Mouse (Mus musculus) ovary, postnatal 36 days (tissue): ENCODE data around the gene Rap2a.

Source experiments
- DNase-seq: peaks from one replicate; pipeline ENCODE4 v3.0.0; 2022; ENCODE audit warnings: low spot score, mixed read lengths

Rap2a gene

DNA sequence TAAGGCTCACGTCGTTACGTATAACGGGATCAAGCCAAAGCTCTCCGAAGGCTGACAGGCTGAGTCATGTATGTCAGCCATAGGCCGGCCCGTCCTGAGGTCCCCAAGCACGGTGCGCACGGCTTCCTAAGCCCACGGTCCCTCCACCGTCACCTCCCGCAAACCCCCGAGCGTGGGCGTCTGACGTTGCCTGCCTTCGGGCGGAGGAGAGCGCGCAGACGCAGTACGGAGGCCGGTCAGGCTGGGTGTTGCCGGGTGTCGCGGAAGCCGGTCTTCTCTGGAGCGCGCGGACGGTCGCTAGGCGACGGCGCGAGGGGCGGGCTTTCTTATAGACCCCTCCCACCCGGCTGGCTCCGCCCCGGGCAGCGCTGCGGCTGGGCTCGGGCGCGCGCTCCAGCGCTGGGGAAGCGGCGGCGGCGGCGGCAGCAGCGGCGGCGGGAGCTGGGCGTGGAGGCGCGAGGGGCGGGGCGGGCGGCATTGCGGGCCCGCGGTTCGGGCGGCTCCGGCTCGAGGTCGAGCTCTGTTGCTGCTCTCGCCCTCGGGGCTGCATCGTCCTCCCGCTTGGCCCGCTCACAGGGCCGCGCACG lies at the start of gene Rap2a:
TSS of gene Rap2a (plus strand) at position 463 of the 587 bp plus-strand sequence.
- DNase-seq = peak; percentile 96

DNA sequence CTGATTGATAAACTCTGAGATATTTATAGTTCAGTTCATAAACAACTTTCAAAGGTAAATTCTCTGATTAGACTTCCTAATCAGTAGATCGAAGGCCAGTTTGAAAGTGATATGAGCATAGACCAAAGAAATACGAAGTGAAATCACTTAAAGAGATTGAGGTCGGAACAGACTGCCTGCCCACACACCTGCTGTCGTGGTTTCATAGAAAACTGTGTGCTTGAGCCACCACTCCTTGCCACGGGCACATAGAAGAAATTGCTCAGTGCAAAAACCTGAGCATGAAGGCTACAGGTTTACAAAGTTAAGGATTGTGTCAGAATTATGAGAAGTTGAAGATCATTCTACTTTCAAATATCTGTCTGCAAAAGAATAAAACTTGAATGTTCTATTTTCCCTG lies 49.7 kb upstream of the Rap2a start:
- DNase-seq = no peak

DNA sequence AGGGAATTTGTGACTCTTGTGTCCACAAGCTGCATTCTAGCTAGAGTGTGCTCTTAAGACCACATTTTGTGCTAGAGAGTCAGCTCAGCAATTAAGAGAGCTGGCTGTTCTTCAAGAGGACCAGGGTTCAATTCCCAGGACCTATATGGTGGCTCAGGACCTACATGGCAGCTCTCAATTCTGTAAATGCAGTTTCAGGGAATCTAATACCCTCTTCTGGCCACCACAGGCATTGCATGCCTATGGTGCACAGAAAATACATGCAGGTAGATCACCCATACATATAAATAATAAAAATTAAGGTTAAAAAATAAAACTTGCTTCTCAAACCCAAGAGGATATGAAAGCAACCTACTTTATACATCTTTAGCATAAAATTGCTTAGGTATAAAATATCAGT lies 45.5 kb upstream of the Rap2a start:
- no peak for DNase-seq

DNA sequence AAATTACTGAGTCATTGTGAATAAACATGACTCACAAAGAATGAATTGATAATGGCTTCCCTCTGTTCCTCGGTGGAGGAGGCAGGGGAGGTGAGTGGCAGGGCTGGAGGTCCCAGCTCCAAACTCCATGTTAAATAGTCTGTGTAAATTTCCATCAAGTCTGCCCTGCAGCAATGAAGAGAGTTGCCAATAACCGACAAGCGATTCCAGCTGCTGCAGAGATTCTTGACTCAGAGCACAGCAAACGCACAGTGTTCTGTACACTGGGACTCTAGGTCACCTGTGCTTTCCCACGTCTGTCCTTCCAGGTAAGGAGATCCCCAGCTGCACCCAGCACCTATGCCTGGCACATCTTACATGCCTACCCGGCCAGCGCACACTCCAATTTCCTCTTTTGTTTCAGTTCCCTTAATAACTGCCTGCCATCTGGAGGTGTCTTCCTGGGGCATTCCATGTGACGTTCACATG lies 44.3 kb upstream of the Rap2a start:
- no peak for DNase-seq

DNA sequence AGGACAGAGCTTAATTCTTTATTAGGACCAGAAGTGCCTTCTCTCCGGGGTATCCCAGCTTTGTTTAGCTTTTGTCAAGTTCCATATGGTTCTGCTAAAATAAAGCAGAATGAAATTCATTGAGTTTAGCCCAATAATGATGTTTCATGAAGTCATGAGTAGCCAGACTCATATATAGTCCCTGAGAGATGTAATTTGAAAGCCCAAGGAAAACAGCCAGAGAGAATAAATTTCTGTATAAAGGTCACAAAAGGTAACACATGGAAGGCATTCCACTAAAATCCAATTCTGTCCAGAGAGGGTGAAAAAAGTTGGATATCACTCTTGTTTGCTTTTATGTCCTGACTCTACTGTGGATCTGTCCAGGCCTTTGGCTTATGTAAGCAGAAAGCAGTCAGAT lies 43.4 kb upstream of the Rap2a start:
- no peak for DNase-seq

DNA sequence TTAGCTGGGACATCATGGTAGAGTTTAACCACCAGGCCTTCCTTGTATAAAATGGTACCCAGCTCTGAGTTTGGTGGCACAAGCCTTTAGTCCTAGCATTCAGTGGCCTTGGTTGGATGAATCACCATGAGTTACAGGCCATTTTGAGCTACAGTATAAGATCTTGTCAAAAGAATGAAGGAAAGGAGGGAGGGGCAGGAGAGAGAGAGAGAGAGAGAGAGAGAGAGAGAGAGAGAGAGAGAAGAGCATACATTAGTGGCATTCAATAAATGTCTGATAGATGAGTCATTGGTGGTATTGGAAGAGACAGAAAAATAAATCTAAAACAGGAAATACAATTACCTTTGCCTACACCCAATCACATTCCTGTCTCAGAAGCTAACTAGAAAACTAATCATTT lies 37.5 kb upstream of the Rap2a start:
- no peak for DNase-seq

DNA sequence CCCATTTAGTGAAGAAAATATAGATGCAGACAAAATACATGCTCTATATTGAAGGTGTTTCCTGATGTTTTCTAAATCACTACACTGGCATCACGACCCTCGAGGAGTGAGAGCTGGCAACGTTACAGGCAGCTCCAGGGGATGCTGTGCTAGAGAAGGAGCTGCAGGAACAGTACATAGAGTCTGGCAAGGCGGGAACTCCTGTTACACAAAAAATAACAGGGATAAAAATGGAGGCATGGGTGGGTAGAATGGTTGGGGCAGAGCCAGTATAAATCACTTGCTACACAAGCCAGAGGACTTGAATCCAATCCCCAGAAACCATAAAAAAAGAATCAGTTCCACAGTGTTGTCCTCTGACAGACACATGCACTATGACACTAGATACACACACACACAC lies 37.0 kb upstream of the Rap2a start:
- no peak for DNase-seq

DNA sequence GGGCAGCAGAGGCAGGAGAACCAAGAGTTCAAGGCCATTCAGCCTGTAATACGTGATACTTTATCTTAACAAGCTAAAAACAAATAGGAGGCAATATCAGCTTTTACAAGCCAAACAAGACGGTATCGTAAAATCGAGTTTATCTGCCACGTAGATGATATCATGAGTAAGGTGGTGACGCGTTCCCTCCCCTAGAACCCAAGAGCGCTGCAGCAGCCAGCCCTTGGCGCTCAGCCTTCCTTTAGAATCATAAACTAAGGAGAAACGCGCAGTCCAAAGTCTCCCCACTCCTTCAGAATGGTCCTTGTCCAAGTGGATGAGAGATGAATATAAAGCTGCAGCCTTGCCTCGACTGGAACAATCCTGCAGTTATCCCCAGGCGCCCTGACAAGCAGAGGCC lies 36.4 kb upstream of the Rap2a start:
- no peak for DNase-seq

DNA sequence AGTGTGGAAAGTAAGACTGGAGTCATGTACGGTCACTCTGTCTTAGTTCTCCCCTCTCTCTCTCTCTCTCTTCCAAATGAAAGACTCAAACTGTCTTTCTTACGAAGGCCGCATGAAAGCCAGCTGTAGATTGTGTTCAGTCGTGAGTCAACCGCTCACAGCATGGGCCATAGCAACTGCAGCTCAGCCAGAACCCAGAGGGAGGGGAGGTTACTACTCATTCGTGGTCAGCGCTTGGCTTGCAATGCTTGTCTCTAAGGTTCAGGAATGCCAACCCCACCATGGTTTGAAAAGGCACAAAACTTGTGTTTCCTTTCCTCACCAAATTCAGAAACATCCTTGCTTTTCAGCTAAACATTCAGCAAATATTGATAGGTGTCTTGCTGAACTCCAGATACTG lies 24.0 kb upstream of the Rap2a start:
- DNase-seq = no peak

DNA sequence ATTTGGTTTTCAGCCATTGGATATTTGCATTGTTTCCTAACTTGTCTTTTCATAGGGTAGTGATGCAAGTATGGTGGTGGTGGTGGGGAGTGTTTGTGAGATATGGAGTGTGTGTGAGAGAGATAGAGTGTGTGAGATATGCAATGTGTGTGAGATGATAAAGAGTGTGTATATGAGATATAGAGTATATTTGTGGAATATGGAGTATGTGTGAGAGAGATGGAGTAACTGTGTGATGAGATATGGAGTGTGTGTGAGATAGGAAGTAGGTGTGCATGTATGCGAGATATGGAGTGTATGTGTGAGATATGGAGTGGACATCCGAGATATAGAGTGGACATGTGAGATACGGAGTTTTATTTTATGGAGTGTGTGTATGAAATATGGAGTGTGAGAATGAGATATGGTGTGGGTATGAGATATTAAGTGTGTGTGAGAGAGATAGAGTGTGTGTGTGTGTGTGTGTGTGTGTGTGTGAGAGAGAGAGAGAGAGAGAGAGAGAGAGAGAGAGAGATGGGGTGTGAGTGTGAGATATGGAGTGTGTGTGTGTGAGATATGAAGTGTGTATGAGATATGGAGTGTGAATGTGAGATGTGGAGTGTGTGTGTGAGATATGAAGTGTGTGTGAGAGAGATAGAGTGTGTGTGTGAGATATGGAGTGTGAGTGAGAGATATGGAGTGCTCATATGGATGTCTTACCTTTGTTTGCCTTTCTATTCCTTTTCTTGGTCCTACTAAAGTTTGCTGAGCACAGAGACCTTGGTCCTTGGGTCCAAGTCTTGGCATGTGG lies 14.1 kb upstream of the Rap2a start:
- DNase-seq = no peak

DNA sequence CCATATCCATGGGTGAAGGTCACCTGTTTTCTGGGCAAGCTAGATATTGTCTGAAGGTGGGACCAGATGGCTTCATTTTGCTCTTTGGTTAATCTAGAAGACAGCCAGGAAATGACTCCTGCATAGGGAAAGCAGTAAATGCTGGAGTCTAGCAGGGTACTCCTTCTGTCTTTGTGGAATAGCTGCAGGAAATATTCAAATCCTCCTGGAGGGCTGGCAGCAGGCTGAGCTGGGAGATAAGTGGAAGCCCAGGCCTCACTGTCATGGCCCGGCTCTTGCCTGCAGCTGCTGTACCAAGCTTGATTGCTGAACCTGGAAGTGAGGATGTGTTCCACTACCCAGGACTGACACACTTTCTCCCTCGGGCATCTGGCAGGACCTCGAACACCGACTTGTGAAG lies 11.4 kb upstream of the Rap2a start:
- no peak for DNase-seq

DNA sequence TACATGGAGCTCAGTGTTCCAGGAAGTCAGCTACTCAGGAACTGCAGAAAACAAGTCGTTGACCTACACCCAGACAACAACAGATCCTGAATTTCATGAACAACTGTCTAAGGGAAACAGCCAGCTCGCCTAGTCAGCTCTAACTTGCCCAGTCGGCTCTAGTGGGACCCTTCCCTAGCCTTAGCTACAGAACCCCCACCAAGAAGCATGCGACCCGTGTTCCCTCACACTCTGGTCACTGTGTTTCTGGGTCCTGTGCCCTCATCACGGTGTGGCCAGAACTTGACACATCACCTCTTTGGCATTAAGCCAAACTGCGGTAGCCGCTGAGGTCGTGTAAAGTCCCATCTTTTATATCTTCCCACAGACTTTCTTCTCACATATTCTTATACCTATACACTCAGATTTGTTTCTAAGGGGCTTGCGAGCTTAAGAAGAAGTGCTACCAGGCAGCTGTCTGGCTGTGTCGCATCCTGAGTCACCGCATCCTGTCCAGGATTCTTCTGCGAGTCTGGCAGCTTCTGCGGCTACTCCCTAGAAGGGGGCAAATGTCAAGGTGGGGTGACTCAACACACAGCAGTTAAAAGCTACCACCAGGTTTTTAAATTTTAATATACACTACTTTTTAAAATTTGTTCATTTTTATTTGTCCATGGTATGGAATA lies 9.0 kb upstream of the Rap2a start:
- DNase-seq = no peak

DNA sequence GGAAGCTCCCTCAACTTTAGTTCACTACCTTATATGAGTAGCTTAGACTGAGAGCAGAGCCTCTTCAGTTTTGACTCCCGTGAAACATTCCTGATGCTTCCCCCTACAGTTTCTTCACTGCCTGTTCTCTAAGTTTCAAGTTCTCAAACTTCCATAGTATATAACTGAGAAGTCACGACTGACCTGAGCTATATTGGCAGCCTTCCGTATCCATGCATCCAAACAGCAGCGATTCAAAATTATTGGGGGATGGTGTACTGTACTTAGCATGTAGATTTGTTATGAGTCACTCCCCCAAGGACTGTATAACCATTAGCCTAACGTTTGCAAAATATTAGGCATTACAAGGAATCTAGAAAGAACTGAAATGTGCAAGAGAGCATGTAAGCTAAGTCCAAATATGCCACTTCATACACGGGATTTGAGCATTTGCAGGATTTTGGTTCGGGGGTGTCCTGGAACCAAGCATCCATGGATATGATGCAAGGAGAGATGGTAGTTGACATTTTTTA lies 2.0 kb upstream of the Rap2a start:
- no peak for DNase-seq

DNA sequence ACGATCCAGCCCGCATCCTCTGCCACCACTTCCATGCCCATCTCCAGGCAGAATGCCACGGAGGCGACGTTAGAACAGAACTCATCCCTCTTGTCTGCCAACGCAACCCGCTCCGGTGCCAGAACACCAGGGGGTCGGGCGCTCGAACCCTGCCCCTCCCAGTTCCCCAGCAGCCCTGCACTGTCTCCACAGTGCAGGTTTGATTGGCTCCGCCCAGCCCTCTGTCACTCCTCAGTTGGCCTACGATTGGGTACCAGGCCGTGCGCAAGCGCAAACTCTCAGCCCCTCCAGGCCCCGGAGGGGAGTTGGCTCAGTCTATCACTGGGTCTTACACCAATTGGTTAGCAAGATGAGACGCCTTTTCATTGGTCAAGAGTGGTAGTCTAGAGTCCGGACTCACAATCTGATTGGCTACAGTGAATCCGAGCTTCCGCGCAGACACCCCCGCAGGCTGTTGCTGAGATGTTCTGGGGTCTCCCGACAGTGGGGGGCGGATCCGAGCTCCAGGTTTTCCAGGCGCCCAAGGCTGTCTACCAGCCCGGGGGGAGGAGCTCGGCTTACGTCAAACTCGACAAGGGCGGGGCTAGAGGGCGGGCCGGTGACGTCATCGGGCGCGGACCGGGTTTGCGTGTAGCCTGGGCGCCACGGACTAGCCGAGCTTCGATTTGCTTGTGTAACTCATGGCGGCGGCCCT lies 809 bp upstream of the Rap2a start:
- DNase-seq = peak; percentile 98

DNA sequence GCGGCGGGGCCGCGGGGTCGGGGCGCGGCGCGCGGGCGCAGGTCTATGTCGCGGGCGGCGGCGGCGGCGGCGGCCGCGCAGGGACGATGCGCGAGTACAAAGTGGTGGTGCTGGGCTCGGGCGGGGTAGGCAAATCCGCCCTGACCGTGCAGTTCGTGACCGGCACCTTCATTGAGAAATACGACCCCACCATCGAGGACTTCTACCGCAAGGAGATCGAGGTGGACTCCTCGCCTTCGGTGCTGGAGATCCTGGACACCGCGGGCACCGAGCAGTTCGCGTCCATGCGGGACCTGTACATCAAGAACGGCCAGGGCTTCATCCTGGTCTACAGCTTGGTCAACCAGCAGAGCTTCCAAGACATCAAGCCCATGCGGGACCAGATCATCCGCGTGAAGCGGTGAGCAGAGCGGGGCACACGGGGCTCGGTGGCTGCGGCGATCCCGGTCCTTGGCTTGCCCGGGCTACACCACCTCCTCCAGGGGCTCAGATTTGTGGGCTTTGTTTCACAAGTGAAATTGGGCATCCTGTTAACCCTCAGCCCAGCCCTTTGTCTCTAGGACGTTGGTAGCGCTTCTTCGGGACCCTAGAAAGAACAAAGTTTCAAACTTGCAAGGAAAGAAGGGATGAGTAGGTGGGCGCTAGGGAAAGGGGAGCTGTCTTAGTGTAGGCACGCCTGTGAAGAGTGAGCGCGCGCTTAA lies 547 bp downstream of the Rap2a start:
- DNase-seq = no peak

DNA sequence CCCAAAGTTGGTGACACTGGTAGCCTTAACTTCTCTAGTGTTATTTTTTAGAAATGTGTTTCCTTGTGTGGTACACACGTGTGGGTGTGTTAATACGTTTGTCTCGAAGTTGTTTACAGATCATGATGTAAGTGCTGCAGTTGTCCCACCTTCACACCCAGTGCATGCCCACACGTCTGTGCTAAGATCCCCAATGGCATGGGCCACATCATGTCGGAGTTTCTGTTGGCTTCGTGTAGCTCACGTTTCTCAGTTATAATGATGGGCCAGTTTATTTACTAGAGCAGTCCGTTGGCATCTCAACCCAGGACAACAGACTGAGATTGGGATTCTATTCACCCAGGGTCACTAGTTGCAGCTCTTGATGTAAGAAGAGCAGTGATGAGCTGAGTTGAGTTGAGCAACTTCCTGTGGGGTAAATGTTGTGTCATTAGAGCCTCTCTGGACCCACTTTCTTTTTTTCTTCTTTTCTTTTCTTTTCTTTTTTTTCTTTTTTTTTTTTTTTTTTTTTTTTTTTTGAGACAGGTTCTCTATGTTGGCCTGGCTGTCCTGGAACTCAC lies 2.2 kb downstream of the Rap2a start:
- no peak for DNase-seq

DNA sequence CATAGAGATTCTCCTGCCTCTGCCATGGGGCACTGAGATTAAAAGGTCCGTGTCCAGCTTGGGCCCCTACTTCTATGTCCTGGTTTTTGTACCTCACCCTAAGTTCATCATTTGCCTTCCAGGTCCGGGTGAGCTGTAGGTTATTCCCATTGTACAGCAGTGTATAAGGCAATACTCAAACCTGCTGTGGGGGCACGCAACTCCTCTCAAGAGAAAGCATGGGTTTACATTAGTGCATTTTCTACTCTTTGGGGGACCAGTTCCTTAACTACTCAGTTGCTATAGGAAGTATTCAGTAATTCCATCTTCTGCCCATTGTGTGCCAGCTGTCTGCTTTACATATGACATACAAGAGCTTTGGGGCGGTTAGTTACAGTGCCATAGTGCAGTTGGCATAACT lies 2.7 kb downstream of the Rap2a start:
- DNase-seq = no peak

DNA sequence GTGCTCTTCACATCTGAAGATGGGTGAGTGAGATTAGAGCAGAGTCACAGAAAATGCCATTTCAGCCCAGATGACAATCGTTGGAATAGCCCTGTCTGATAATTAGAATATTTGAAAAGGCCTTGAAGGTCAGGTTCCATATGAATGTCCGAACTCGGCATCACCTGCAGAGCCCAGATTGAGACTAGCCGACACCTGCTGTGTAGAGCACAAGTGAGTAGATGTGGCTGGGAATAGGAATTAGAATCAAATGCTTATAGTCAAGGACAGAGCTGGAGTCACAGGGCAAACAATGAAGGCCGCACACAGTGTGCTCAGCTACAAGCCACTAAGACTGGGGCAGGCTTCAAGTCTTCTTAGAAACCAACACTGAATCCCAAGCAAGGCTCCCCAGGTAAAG lies 6.3 kb downstream of the Rap2a start:
- DNase-seq = no peak

DNA sequence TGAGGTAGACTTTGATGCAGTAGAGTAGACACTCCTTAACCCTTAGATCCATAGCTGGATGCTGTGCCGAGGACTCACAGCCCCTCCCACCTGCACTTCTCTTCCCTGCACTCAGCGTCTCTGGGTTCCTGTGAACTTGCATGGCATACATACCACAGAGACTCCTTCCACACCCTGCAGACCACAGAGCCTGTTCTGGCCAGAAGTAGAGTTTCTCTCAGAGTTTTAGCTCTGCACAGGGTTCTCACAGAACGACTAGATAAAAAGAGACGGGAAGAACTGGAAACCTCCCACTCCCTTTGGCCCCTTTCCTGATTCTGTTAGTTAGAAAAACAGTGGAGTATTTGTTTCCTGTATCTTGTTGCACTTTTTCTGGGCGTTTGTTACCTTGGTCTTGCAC lies 18.0 kb downstream of the Rap2a start:
- DNase-seq = no peak

DNA sequence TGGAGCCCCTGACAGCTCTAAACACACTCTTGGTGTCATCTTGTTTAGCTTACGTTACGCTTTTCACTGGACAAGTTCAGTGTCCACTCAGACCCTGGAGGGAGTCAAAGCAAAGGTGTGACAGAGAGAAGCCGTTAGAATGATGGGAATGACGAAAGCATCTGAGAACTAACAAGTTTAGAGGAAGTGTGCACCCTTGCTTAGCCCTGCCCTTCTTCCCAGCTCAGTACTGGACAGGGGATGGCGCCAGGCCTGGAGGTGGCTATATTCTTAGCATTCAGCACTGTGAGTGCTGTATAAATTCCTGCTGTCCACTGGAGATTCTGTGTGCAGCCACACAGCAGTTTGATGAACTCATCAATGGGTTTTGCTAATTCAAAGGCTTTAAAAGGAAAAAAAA lies 18.6 kb downstream of the Rap2a start:
- no peak for DNase-seq

DNA sequence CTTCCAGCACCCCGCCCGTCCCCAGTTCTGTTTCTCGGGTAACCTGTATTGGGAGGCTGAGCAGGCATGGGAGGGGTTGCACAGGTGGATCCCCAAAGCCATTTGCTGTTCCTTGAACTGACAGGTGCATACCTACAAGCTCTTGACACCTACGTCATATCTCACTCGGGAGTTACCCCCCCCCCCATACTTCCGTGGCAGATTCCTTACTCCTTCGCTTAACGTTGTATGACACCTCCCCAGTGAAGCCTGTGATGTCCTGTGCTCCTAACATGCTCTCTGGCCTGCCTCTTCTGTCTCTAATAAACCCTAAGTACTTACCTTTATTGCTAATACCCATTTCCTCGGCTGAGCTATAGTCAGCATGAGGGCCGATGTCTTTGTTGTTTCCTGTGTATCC lies 20.9 kb downstream of the Rap2a start:
- no peak for DNase-seq

DNA sequence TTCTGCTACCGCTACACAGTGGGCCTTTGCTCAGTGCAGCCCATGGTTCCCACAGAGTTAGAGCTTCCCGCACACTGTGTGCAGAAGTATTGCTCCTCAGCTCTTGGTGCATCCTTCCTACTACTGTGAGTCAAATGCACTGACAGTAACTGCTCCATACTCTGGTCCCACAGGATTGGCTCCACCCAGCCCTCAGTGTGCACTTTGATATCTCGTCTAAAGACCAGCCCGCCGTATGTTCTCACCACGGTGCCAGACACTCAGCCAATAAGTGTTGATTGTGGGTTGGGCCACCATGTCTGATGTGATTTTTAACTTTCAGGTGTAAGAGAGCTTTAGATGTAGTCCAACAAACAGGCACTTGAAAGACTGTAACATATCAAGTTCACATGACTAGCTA lies 21.4 kb downstream of the Rap2a start:
- DNase-seq = no peak
